Mouse (Mus musculus) midbrain, embryonic 11.5 days (tissue): ENCODE measurements around the gene Cdc14a. TPM values are rescaled to one million over a fixed set of nuclear protein-coding genes. Genes with fewer than 3 reads are reported as not detected.
A peak's percentile ranks its signal among the peaks of the same experiment; 100 is the strongest.

Experiments used
- ATAC-seq: fragments of 200-750 bp; cut with Nextera tagmentation; 2 replicates; pipeline ENCODE4 v1.8.0; 2017; ENCODE audit warnings: moderate TSS enrichment, moderate library complexity; ENCODE audit not compliant: low FRiP score
- DNase-seq: peaks from one replicate; pipeline ENCODE4 v3.0.0; 2015; ENCODE audit warnings: low spot score; ENCODE audit errors: missing footprints
- H3K27ac ChIP-seq: fragments of 300-500 bp; sonication (generic); 2 replicates; pipeline ENCODE4 v1.5.1; 2014; ENCODE audit warnings: low read depth, low read length
- H3K27me3 ChIP-seq: fragments of 300-500 bp; sonication (generic); 2 replicates; pipeline ENCODE4 v1.6.1; 2014; ENCODE audit warnings: mild to moderate bottlenecking, low read length, moderate library complexity, mixed read lengths; ENCODE audit not compliant: control insufficient read depth, insufficient read depth
- H3K36me3 ChIP-seq: fragments of 300-500 bp; sonication (generic); 2 replicates; pipeline ENCODE4 v1.6.1; 2014; ENCODE audit warnings: mild to moderate bottlenecking, low read length, moderate library complexity, mixed read lengths; ENCODE audit not compliant: control insufficient read depth, insufficient read depth
- H3K4me1 ChIP-seq: fragments of 300-500 bp; sonication (generic); 2 replicates; pipeline ENCODE4 v1.6.1; 2014; ENCODE audit warnings: low read length; ENCODE audit not compliant: control insufficient read depth, insufficient read depth
- H3K4me2 ChIP-seq: fragments of 300-500 bp; sonication (generic); 2 replicates; pipeline ENCODE4 v1.6.1; 2014; ENCODE audit warnings: mild to moderate bottlenecking, moderate library complexity
- H3K4me3 ChIP-seq: fragments of 300-500 bp; sonication (generic); 2 replicates; pipeline ENCODE4 v1.5.1; 2014; ENCODE audit warnings: low read depth, low read length
- H3K9ac ChIP-seq: fragments of 300-500 bp; sonication (generic); 2 replicates; pipeline ENCODE4 v1.6.1; 2014; ENCODE audit warnings: low read length
- H3K9me3 ChIP-seq: fragments of 300-500 bp; sonication (generic); 2 replicates; pipeline ENCODE4 v1.6.1; 2016; ENCODE audit warnings: low read length; ENCODE audit not compliant: control insufficient read depth
- WGBS: fragments of 180-500 bp; shearing (Covaris S2); extraction: QIAGEN DNeasy Blood & Tissue Kit; methylation state at CpG from one replicate; pipeline ENCODE4 v1.1.7; 2014; 5-methylcytosine and 5-hydroxymethylcytosine counted together
- polyA plus RNA-seq: library from polyadenylated mRNA; unstranded; fragments of >200 nt; fragmentation: Nextera tagmentation; extraction: Ambion mirVana; gene quantifications from 2 replicates; pipeline ENCODE4 v1.2.1, GENCODE M21; 2014

The Cdc14a gene
- polyA plus RNA-seq, 1 experiment from 2014 or later = 18.2 TPM

DNA sequence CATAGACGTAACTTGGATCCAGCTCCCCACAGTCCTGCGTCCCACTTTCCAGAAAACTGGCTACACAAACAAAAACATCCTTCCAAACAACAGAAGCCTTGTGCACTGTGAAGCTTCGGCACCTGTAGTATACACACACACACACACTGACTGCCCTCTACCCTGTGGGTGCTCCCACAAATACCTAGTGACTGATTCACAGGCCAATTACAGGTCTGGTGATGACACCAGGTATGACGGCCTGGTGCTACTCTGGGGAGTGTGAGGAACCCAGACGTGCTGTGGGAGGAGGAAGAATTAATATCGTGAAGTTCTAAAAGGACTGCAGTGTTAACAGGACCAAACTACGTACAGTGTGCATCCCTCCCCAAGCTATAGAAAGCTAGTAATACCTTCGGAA is 1.8 kb downstream of the Cdc14a start:
- WGBS = 49% methylated on average over 8 of the region's 8 CpGs
- DNase-seq = no peak

DNA sequence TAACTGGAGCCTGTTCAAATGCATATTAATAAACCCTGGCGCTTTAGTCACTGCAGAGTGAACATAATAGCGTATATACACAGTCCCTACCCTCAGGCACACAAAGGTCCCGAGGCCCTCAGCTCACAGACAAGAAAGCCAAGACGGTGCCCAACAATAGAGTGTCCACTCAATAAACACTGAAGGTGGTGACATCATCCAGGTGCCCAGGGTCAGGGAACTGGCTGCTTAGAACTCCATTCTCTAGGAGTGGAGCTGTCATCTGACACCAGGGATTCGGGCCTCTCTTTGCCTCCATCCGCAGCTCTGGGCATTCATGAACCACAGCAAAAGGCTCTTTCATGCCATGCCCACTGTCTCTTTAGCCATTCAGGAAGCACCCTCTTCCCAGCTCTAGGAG is 2.7 kb downstream of the Cdc14a start:
- no peak overlapping the region for H3K27ac ChIP-seq
- peak; percentile 81 for DNase-seq
- no peak for ATAC-seq
- 28% methylated on average over 6 of the region's 6 CpGs for whole genome bisulfite sequencing
- peaks cover 21% of the 10 kb centered on the region for H3K4me1 ChIP-seq
- H3K27me3 ChIP-seq = no peaks in the 10 kb centered on the region
- no peak overlapping the region; the same call in 1 of the 2 replicates for H3K4me3 ChIP-seq
- no peaks in the 10 kb centered on the region for H3K9me3 ChIP-seq
- H3K4me2 ChIP-seq = peak overlapping the region; percentile 87
- H3K9ac ChIP-seq = peak overlapping the region; percentile 38
- H3K36me3 ChIP-seq = peaks cover 2% of the 10 kb centered on the region; the same call in 1 of the 2 replicates

More for the DNA sequence above, 1.8 kb downstream of the Cdc14a start:
- H3K9me3 ChIP-seq = no peaks in the 10 kb centered on the region
- no peaks in the 10 kb centered on the region for H3K27me3 ChIP-seq
- no peak overlapping the region for H3K27ac ChIP-seq
- ATAC-seq = no peak
- peak overlapping the region; percentile 95 for H3K4me3 ChIP-seq
- peak overlapping the region; percentile 87 for H3K4me2 ChIP-seq
- no peaks in the 10 kb centered on the region for H3K36me3 ChIP-seq
- H3K4me1 ChIP-seq = peaks cover 21% of the 10 kb centered on the region
- H3K9ac ChIP-seq = peak overlapping the region; percentile 96

DNA sequence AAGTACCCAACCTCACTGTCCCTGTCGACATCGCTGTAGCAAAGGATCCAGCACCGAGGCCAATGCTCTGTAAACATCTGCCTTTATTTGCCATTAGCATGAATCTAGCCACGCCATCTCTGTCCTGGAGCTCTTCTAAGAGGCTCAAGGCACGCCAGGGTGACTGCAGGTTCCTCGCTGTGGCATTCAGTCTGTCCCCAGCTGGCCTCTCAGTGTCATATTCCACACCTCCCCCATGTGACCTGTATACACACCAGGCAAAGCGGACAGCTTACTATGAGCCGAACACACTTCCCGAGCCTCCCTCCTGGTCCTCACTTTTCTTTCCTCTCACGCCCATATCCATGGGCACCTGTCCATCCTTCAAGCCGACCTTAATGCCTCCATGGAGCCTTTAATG is 4.0 kb downstream of the Cdc14a start:
- Histone ChIP-seq H3K36me3 (peaks cover 5% of the 10 kb centered on the region; the same call in 1 of the 2 replicates), H3K9me3 (no peaks in the 10 kb centered on the region), H3K27ac (no peak overlapping the region), H3K4me3 (no peak overlapping the region), H3K27me3 (no peaks in the 10 kb centered on the region), H3K9ac (no peak overlapping the region), H3K4me2 (no peak overlapping the region), H3K4me1 (peaks cover 21% of the 10 kb centered on the region)
- ATAC-seq (no peak), DNase-seq (no peak)
- WGBS = 87% methylated on average over 11 of the region's 11 CpGs

DNA sequence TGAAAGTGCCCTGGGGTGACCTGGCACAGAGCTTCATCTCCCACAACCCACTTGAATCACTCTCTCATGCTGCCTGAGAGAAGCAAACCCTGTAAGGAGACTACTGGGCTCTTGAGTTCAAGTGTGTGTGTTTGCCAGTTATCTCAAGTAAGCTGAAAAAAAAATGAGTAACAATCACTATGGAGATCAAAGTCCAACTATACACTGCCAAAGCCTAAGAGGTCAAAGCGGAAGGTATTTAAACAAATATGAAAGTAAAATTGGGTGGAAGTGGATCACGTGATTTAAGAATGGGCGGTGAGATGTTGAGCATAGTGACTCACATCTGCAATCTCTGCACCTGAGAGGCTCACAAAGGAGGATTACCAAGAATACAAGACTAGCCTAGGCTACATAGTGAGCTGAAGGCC is 9.4 kb downstream of the Cdc14a start:
- Histone ChIP-seq H3K4me3 (no peak overlapping the region), H3K9ac (no peak overlapping the region), H3K4me1 (0 out of 2 replicates have a peak, but pooled peaks cover 2% of the 10 kb centered on the region), H3K27me3 (no peaks in the 10 kb centered on the region), H3K9me3 (no peaks in the 10 kb centered on the region), H3K4me2 (no peak overlapping the region), H3K36me3 (peaks cover 5% of the 10 kb centered on the region; the same call in 1 of the 2 replicates), H3K27ac (no peak overlapping the region)
- WGBS = 98% methylated on average over 3 of the region's 3 CpGs
- no peak for DNase-seq
- ATAC-seq = no peak

DNA sequence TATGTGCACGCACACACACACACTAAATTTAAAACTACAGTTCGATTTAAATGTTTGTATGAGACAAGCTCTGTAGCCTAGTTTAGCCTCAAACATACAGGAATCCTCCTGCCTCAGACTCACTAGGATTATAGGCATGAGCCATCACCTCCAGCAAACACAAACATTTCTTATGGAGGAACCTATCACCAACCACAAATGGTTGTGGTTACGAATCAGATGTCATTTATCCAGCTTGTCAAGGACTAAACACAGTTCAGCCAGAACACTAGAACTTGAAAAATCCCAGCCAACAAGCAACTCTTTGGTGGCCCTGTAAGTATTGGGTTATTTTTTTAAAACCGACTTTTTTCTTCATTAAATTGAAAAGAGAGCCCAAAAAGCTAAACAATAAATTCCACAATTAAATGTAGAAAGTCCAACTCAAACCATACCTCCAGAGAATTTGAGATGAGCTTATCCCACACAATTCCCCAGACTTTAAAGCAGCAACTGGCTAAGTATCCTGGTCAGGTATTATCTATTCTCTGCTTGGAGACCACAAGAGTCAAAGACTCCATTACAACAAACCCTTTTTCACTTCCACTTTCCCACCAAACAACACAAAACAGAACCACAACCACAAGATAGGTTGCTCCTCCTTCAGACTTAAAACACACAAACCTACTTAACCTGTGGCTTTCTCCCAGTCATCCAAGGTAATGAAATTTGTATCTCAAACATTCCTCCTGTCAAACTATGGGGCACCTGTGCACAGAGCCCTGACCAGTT is 10.7 kb downstream of the Cdc14a start:
- WGBS = 93% methylated on average over 4 of the region's 4 CpGs
- H3K36me3 ChIP-seq = peaks cover 5% of the 10 kb centered on the region; the same call in 1 of the 2 replicates
- no peak for ATAC-seq
- no peaks in the 10 kb centered on the region for H3K27me3 ChIP-seq
- no peaks in the 10 kb centered on the region for H3K9me3 ChIP-seq
- no peak overlapping the region for H3K27ac ChIP-seq
- H3K4me1 ChIP-seq = 0 out of 2 replicates have a peak, but pooled peaks cover 2% of the 10 kb centered on the region
- DNase-seq = no peak
- H3K4me2 ChIP-seq = no peak overlapping the region
- no peak overlapping the region for H3K4me3 ChIP-seq
- H3K9ac ChIP-seq = no peak overlapping the region

DNA sequence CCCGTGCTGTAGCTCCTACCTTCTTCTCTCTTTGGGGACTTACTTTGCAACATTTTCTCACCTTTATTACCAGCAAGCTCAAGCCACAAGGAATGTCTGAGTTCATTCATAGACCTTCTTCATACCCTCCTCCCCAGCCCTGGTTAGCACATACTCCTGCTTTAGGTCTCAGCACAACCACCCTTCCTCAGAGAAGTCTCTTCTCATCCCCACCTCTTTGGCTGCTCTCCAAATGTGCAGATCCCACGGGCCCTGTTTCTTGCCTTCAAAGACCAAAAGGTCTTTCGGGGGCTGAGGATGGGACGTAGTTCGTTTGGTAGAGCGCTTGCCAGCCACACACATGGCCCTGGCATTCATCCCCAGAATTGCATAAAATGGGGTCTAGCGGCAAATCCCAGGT is 13.8 kb downstream of the Cdc14a start:
- Histone ChIP-seq H3K4me2 (no peak overlapping the region), H3K36me3 (no peaks in the 10 kb centered on the region; the same call in 1 of the 2 replicates), H3K9me3 (no peaks in the 10 kb centered on the region), H3K27ac (no peak overlapping the region), H3K4me3 (no peak overlapping the region), H3K27me3 (no peaks in the 10 kb centered on the region), H3K9ac (no peak overlapping the region), H3K4me1 (0 out of 2 replicates have a peak, but pooled peaks cover 2% of the 10 kb centered on the region)
- ATAC-seq (no peak), DNase-seq (no peak)
- WGBS = 70% methylated on average over 7 of the region's 7 CpGs

DNA sequence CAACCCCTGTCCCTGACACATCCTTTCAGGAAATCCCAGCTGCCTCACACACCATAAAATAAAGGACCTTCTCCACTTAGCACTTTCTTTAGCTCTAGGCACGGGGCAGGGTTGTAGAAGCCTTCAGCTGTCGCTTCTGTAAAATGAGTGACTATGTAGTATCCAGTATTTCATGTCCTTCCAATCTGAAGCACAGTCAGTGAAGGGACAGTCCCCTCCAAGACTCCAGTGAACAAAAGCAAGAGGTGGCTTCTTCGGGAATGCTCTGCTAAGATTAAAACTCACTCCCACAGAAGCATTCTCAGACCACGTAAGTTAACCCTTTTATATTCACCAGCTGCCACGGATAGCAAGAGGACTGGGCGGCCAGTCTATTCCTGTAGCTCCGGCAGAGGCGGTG is 14.3 kb downstream of the Cdc14a start:
- DNase-seq = no peak
- H3K27me3 ChIP-seq = no peaks in the 10 kb centered on the region
- H3K4me3 ChIP-seq = no peak overlapping the region
- no peaks in the 10 kb centered on the region for H3K36me3 ChIP-seq
- 0 out of 2 replicates have a peak, but pooled peaks cover 2% of the 10 kb centered on the region for H3K4me1 ChIP-seq
- H3K9me3 ChIP-seq = no peaks in the 10 kb centered on the region
- ATAC-seq = no peak
- WGBS = 74% methylated on average over 8 of the region's 8 CpGs
- H3K9ac ChIP-seq = no peak overlapping the region
- H3K27ac ChIP-seq = no peak overlapping the region
- no peak overlapping the region for H3K4me2 ChIP-seq

DNA sequence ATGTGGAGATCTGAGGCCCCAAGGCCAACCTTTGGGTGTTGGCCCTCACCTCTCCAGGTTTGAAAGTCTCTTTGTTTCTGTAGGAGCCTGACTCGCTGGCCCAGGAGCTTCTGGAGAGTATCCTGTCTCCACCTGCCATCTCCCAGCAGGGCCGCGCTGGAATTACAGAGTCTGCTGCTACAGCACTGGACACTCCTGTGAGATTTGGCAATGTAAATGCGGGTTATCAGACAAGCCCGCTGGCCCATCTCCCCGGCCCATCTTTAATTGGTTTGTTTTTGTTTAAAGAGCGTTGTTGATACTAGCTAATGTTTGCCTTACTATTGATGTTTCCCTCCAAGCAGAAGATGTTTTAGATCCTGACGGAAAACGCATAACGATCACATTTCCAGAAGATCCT is 15.0 kb downstream of the Cdc14a start:
- Histone ChIP-seq H3K27me3 (no peaks in the 10 kb centered on the region), H3K9ac (no peak overlapping the region), H3K4me1 (0 out of 2 replicates have a peak, but pooled peaks cover 2% of the 10 kb centered on the region), H3K4me3 (no peak overlapping the region), H3K4me2 (no peak overlapping the region), H3K9me3 (no peaks in the 10 kb centered on the region), H3K36me3 (peaks cover 2% of the 10 kb centered on the region; the same call in 1 of the 2 replicates), H3K27ac (no peak overlapping the region)
- ATAC-seq = no peak
- WGBS = 89% methylated on average over 10 of the region's 10 CpGs
- DNase-seq = no peak

DNA sequence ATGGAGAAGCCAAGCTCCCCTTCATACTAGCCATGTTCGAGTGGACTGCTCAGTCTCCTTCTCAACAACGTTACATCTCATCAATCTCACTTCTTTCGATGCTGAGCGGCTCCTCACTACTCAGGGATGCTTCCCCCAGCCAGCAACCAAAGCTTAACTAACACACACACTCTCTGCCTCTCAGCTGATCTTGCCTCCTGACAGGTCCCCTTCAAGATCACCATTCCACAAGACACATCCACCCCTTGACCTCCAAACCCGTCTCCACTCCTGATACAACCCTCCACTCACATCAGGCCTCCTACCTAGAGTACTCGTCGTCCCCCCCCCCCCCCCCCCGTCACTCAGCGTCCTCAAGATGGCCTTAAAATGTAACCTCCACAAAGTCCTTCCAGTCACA is 18.3 kb downstream of the Cdc14a start:
- ATAC-seq (no peak), DNase-seq (no peak)
- Histone ChIP-seq H3K4me2 (no peak overlapping the region), H3K9ac (no peak overlapping the region), H3K27me3 (no peaks in the 10 kb centered on the region), H3K4me1 (no peaks in the 10 kb centered on the region), H3K4me3 (no peak overlapping the region), H3K27ac (no peak overlapping the region), H3K9me3 (no peaks in the 10 kb centered on the region), H3K36me3 (peaks cover 2% of the 10 kb centered on the region; the same call in 1 of the 2 replicates)
- 77% methylated on average over 9 of the region's 9 CpGs for WGBS
